8 mouse cellular contexts compared by ENCODE assay signal in genomic region chr11:63919211-63920098, GRCm38 (mm10). TPM values are rescaled to one million over a fixed set of nuclear protein-coding genes. Genes with fewer than 3 reads are reported as not detected.
DNase-seq lines count a peak whose midpoint lies in the region; ATAC-seq and TF ChIP-seq lines count a peak whose summit lies in the region.

No protein-coding gene starts in this region.

- H3K9me3 ChIP-seq in E14TG2a.4 (ENCODE audit: low read length): no peaks in the 10 kb centered on the region
- H3K9me3 ChIP-seq in hindbrain, embryonic 10.5 days: no peaks in the 10 kb centered on the region
- H3K9me3 ChIP-seq in liver, postnatal 0 days (ENCODE audit: low read length): no peaks in the 10 kb centered on the region

- H3K4me1 ChIP-seq in E14TG2a.4 (replicated peaks; ENCODE audit: low read depth, low read length): peaks cover 77% of the 10 kb centered on the region
- peaks cover 91% of the 10 kb centered on the region for H3K4me1 ChIP-seq in hindbrain, embryonic 10.5 days (replicated peaks)
- peaks cover 15% of the 10 kb centered on the region for H3K4me1 ChIP-seq in liver, postnatal 0 days (ENCODE audit: insufficient read depth)

- peak overlapping the region; percentile 77 for H3K9ac ChIP-seq in liver, postnatal 0 days (replicated peaks)

- no peak for TF ChIP-seq CTCF in gastrocnemius, adult 2 months (IDR thresholded peaks at IDR 0.05)
- TF ChIP-seq CTCF in E14TG2a.4 (conservative IDR thresholded peaks at IDR 0.05; ENCODE audit: low read length): no peak
- no peak for TF ChIP-seq CTCF in liver, postnatal 0 days (IDR thresholded peaks at IDR 0.05; ENCODE audit: low read depth)

- WGBS in hindbrain, embryonic 10.5 days: 1% methylated on average over 52 of the region's 52 CpGs
- WGBS in liver, postnatal 0 days (ENCODE audit: insufficient replicate concordance): 5% methylated on average over 52 of the region's 52 CpGs

- no peak for TF ChIP-seq EP300 in liver, postnatal 0 days (IDR thresholded peaks at IDR 0.05; ENCODE audit: low read depth)

- peaks cover 64% of the 10 kb centered on the region for H3K27me3 ChIP-seq in E14TG2a.4 (ENCODE audit: insufficient read depth, low read length)
- H3K27me3 ChIP-seq in hindbrain, embryonic 10.5 days (ENCODE audit: insufficient read depth, poor library complexity, severe bottlenecking): peaks cover 91% of the 10 kb centered on the region
- H3K27me3 ChIP-seq in liver, postnatal 0 days (ENCODE audit: insufficient read depth, low read length): peaks cover 64% of the 10 kb centered on the region

- H3K4me2 ChIP-seq in liver, postnatal 0 days (ENCODE audit: low read depth, low read length): peak overlapping the region; percentile 75

- no peaks in the 10 kb centered on the region for H3K36me3 ChIP-seq in E14TG2a.4 (ENCODE audit: insufficient read depth, low read length)
- no peaks in the 10 kb centered on the region for H3K36me3 ChIP-seq in hindbrain, embryonic 10.5 days
- no peaks in the 10 kb centered on the region for H3K36me3 ChIP-seq in liver, postnatal 0 days (replicated peaks; ENCODE audit: insufficient read depth, low read length)

- intact Hi-C loops in gastrocnemius, adult 2 months (cut with DNase I): loop anchor here (10.0 kb wide), 3 partner anchors 305 to 1045 kb away; no protein-coding TSS in a partner anchor
- intact Hi-C loops in gastrocnemius, postnatal 14 days (cut with DNase I; ENCODE audit: low total_unique reads): loop anchor here (5.0 to 10.0 kb wide), 2 partner anchors 155 to 798 kb away; partner anchors contain the start of gene Cox10

- H3K4me3 ChIP-seq in gastrocnemius, adult 2 months: peak overlapping the region; percentile 16; the same call in 1 of the 2 replicates
- peak overlapping the region; percentile 87 for H3K4me3 ChIP-seq in E14TG2a.4 (replicated peaks; ENCODE audit: low read length)
- H3K4me3 ChIP-seq in hindbrain, embryonic 10.5 days: peak overlapping the region; percentile 83
- H3K4me3 ChIP-seq in liver, postnatal 0 days (ENCODE audit: low read depth, low read length): peak overlapping the region; percentile 67

- H3K27ac ChIP-seq in gastrocnemius, adult 2 months: no peak overlapping the region
- H3K27ac ChIP-seq in hindbrain, embryonic 10.5 days: peak overlapping the region; percentile 91
- H3K27ac ChIP-seq in liver, postnatal 0 days (ENCODE audit: low read depth): peak overlapping the region; percentile 89

- no peak for ATAC-seq in liver, postnatal 0 days

- DNase-seq in gastrocnemius, adult 2 months: no peak
- no peak for DNase-seq in gastrocnemius, postnatal 14 days
- DNase-seq in hindbrain, embryonic 10.5 days (ENCODE audit: low spot score): peak; percentile 50
- DNase-seq in liver, postnatal 0 days: no peak
- DNase-seq in layer of hippocampus, postnatal 10 days (ENCODE audit: low spot score in 2 of 2): no peak
- DNase-seq in urinary bladder, postnatal 25 days (ENCODE audit: low spot score): no peak
- no peak for DNase-seq in ovary, postnatal 14 days (ENCODE audit: low spot score)

RNA-seq across cellular contexts. Expression of gene Hs3st3b1, which starts 2.6 kb away (rescaled TPM):
- under 1 TPM; 0.26 to 0.28 TPM for total RNA-seq in gastrocnemius, adult 2 months (2021)
- under 1 TPM; 0.35 to 0.62 TPM for total RNA-seq in gastrocnemius, postnatal 14 days (2021)
- polyA plus RNA-seq in hindbrain, embryonic 10.5 days (2016; fragmentation: Nextera tagmentation; extraction: Ambion mirVana): 13.1 and 13.4 TPM in 2 replicates
- polyA plus RNA-seq in liver, postnatal 0 days (2015; fragmentation: Nextera tagmentation; extraction: Ambion mirVana): 20.0 and 21.1 TPM in 2 replicates
- under 1 TPM; 0.39 to 0.74 TPM for total RNA-seq in layer of hippocampus, postnatal 10 days (2021)

Comparison
In these comparisons a context has a peak if more than half of its experiments do, and no peak if none do; other contexts are left out.
1. H3K4me3 ChIP-seq: peak in every context shown above with its lines; median percentile 87 in E14TG2a.4; 83 in hindbrain, embryonic 10.5 days; 67 in liver, postnatal 0 days; 16 in gastrocnemius, adult 2 months.